Mouse (Mus musculus) CH12.LX (cell line): ENCODE measurements around the gene Trh. TPM values are rescaled to one million over a fixed set of nuclear protein-coding genes. Genes with fewer than 3 reads are reported as not detected.

Source experiments
- DNase-seq: peaks from one replicate; pipeline ENCODE4 v3.0.0-alpha.2; 2013; ENCODE audit errors: extremely low read depth
- H3K27ac ChIP-seq: 2 replicates; pipeline ENCODE4 v1.5.1; 2012; ENCODE audit warnings: low read depth, mild to moderate bottlenecking, control low read depth, moderate library complexity; ENCODE audit not compliant: insufficient read depth
- H3K27me3 ChIP-seq: replicated peaks from 2 replicates; pipeline ENCODE3; 2012; ENCODE audit warnings: inconsistent platforms
- H3K36me3 ChIP-seq, 2 experiments: replicated peaks in 1 of 2; 2 replicates each; pipeline versions ENCODE3 to v1.6.1; 2012; ENCODE audit warnings: inconsistent platforms in 1 of 2, low read length in 1 of 2, mild to moderate bottlenecking in 1 of 2, mixed read lengths in 1 of 2, moderate library complexity in 1 of 2; ENCODE audit not compliant: control insufficient read depth in 1 of 2, insufficient read depth in 1 of 2
- H3K4me1 ChIP-seq, 2 experiments: 2 replicates each; pipeline ENCODE4 v1.6.1; 2012; ENCODE audit warnings: inconsistent platforms in 1 of 2, moderate library complexity in 1 of 2; ENCODE audit not compliant: insufficient read depth in 2 of 2, control insufficient read depth in 1 of 2
- H3K4me2 ChIP-seq: 2 replicates; pipeline ENCODE4 v1.6.1; 2012; ENCODE audit warnings: low read depth, mild to moderate bottlenecking, control low read depth; ENCODE audit not compliant: poor library complexity, insufficient read depth, severe bottlenecking
- H3K4me3 ChIP-seq, 3 experiments: fragments of 150-350 bp in 1 of 3; sonication (generic) in 1 of 3; replicated peaks in 1 of 3; 2 replicates each; pipeline versions ENCODE3 to v1.5.1; 2011 to 2012; ENCODE audit warnings: low read depth in 2 of 3, low read length in 2 of 3, mild to moderate bottlenecking in 2 of 3, moderate library complexity in 2 of 3, control low read depth in 1 of 3, improper control_type of control experiment in 1 of 3, inconsistent platforms in 1 of 3, mixed read lengths in 1 of 3; ENCODE audit not compliant: poor library complexity in 1 of 3
- H3K79me2 ChIP-seq: replicated peaks from 2 replicates; pipeline ENCODE4 v1.6.1; 2012; ENCODE audit warnings: mild to moderate bottlenecking, moderate library complexity; ENCODE audit not compliant: control insufficient read depth, poor library complexity, insufficient read depth, severe bottlenecking; ENCODE audit errors: extremely low read depth
- H3K9ac ChIP-seq: 2 replicates; pipeline ENCODE4 v1.6.1; 2012; ENCODE audit warnings: low read depth, mild to moderate bottlenecking, control low read depth, moderate library complexity; ENCODE audit not compliant: insufficient read depth
- H3K9me3 ChIP-seq: replicated peaks from 2 replicates; pipeline ENCODE3; 2012; ENCODE audit warnings: low read length, inconsistent platforms, mixed read lengths
- CHD2 ChIP-seq: IDR thresholded peaks from 2 replicates; pipeline ENCODE4 v1.6.1; 2011; ENCODE audit warnings: low read length, improper control_type of control experiment
- EP300 ChIP-seq: IDR thresholded peaks from 2 replicates; pipeline ENCODE4 v1.6.1; 2011; ENCODE audit warnings: low read length, improper control_type of control experiment
- ETS1 ChIP-seq: conservative IDR thresholded peaks from 2 replicates; pipeline ENCODE4 v1.6.1; 2012; ENCODE audit warnings: low read depth, mild to moderate bottlenecking, inconsistent platforms, low read length, improper control_type of control experiment, moderate library complexity
- HCFC1 ChIP-seq: IDR thresholded peaks from 2 replicates; pipeline ENCODE4 v1.6.1; 2012; ENCODE audit warnings: low read depth, mild to moderate bottlenecking, inconsistent platforms, low read length, improper control_type of control experiment
- JUND ChIP-seq: conservative IDR thresholded peaks from 2 replicates; pipeline ENCODE4 v1.6.1; 2011; ENCODE audit warnings: low read depth, low read length, improper control_type of control experiment
- KAT2A ChIP-seq: IDR thresholded peaks from 2 replicates; pipeline ENCODE4 v1.6.1; 2012; ENCODE audit warnings: low read length, improper control_type of control experiment, inconsistent platforms; ENCODE audit not compliant: insufficient replicate concordance
- MAX ChIP-seq: IDR thresholded peaks from 2 replicates; pipeline ENCODE4 v1.6.1; 2011; ENCODE audit warnings: low read length, improper control_type of control experiment
- MEF2A ChIP-seq: IDR thresholded peaks from 2 replicates; pipeline ENCODE4 v1.6.1; 2014; ENCODE audit warnings: low read depth, mild to moderate bottlenecking, inconsistent platforms, low read length, improper control_type of control experiment, borderline replicate concordance
- NRF1 ChIP-seq: IDR thresholded peaks from 2 replicates; pipeline ENCODE4 v1.6.1; 2014; ENCODE audit warnings: low read depth, mild to moderate bottlenecking, inconsistent platforms, low read length, improper control_type of control experiment, moderate library complexity
- RCOR1 ChIP-seq: conservative IDR thresholded peaks from 2 replicates; pipeline ENCODE4 v1.6.1; 2012; ENCODE audit warnings: low read depth, mild to moderate bottlenecking, inconsistent platforms, low read length, improper control_type of control experiment
- TCF12 ChIP-seq: IDR thresholded peaks from 2 replicates; pipeline ENCODE4 v1.6.1; 2014; ENCODE audit warnings: low read depth, mild to moderate bottlenecking, inconsistent platforms, low read length, improper control_type of control experiment
- USF1 ChIP-seq: IDR thresholded peaks from 2 replicates; pipeline ENCODE4 v1.6.1; 2014; ENCODE audit warnings: low read depth, mild to moderate bottlenecking, inconsistent platforms, low read length, improper control_type of control experiment
- USF2 ChIP-seq: conservative IDR thresholded peaks from 2 replicates; pipeline ENCODE4 v1.6.1; 2011; ENCODE audit warnings: low read depth, low read length, improper control_type of control experiment
- ZKSCAN1 ChIP-seq: IDR thresholded peaks from 2 replicates; pipeline ENCODE4 v1.6.1; 2012; ENCODE audit warnings: low read depth, inconsistent platforms, low read length, improper control_type of control experiment, borderline replicate concordance
- ZMIZ1 ChIP-seq: IDR thresholded peaks from 2 replicates; pipeline ENCODE4 v1.6.1; 2012; ENCODE audit warnings: low read depth, mild to moderate bottlenecking, inconsistent platforms, low read length, improper control_type of control experiment
- ZNF384 ChIP-seq: IDR thresholded peaks from 2 replicates; pipeline ENCODE4 v1.6.1; 2012; ENCODE audit warnings: low read depth, low read length, improper control_type of control experiment, inconsistent platforms
- dilution Hi-C: fragments of 300-500 bp; cut with MboI; formaldehyde crosslinking; loops from 2 replicates; pipeline ENCODE4 v1.14.3; 2020; ENCODE audit warnings: low sequenced_read_pairs; ENCODE audit not compliant: extremely low pct_unique_long_range_greater_than_20kb, extremely low pct_ligation_motif_present
- in situ Hi-C: fragments of 300-500 bp; cut with MboI; formaldehyde crosslinking; loops from 3 replicates; pipeline ENCODE4 v1.14.3; 2019; ENCODE audit warnings: low sequenced_read_pairs, low pct_ligation_motif_present, low pct_unique_long_range_greater_than_20kb, mixed read lengths
- polyA plus RNA-seq: library from polyadenylated mRNA; unstranded; fragments of >175 nt; gene quantifications from 2 replicates; pipeline ENCODE4 v1.2.1, GENCODE M21; 2012; ENCODE audit warnings: low read depth; ENCODE audit not compliant: insufficient read length
- total RNA-seq, 2 experiments: library from RNA; depleted of rRNA; stranded (reverse); fragments of 300-350 nt in 1 of 2; fragments of >200 nt in 1 of 2; gene quantifications; 2 replicates each; pipeline ENCODE4 v1.2.3; 2012 to 2014

The Trh gene
- total and polyA plus RNA-seq, 3 experiments, result not detected

DNA sequence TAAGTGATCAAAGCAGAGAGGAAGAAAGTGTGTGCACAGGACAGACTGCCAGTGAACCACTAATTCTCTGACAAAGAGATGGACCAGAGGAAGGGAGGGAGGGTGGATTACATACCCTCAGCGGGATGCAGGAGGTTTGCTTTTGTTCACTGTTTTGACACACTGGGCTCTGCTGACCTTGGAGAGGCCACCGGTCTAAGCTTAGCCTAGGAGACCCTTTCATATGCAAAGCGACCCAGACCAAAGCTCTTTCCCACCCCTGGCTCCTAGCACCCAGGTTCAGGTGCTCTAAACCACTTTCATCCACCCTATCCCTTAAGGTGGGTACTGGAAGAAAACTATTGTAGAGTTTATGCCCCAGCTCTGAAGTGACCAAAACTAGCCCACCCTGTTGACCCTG lies 1.9 kb upstream of the Trh start:
- Histone ChIP-seq H3K79me2 (no peaks in the 10 kb centered on the region), H3K4me3 (no peak overlapping the region), H3K4me1 (0 out of 4 replicates have a peak, but pooled peaks cover 0 to 4% of the 10 kb centered on the region in 2 experiments), H3K9me3 (no peaks in the 10 kb centered on the region), H3K9ac (no peak overlapping the region), H3K27ac (no peak overlapping the region), H3K36me3 (no peaks in the 10 kb centered on the region), H3K4me2 (no peak overlapping the region), H3K27me3 (peaks cover 73% of the 10 kb centered on the region)
- dilution Hi-C loops, result no loop called here
- DNase-seq, result no peak
- TF ChIP-seq CHD2 (no peak), USF1 (no peak), HCFC1 (no peak), MAX (no peak), RCOR1 (no peak), NRF1 (no peak), ZKSCAN1 (no peak), ETS1 (no peak), EP300 (no peak), TCF12 (no peak), ZMIZ1 (no peak), MEF2A (no peak)
- in situ Hi-C loops, result no loop called here

- in situ Hi-C loops (no loop called here), dilution Hi-C loops (no loop called here)
- DNase-seq, result peak; percentile 51
- no peak overlapping the region for H3K27ac ChIP-seq
- TF ChIP-seq USF1 (peak; percentile 91), JUND (no peak), KAT2A (0 out of 2 replicates have a peak, but pooled peaks have one; percentile 68), ZNF384 (peak; percentile 79), ZMIZ1 (no peak), HCFC1 (peak; percentile 92), USF2 (peak; percentile 90), MAX (peak; percentile 72)
- no peaks in the 10 kb centered on the region for H3K9me3 ChIP-seq
- H3K4me2 ChIP-seq, result no peak overlapping the region
- no peaks in the 10 kb centered on the region for H3K79me2 ChIP-seq
- no peak overlapping the region for H3K9ac ChIP-seq
- H3K36me3 ChIP-seq, result no peaks in the 10 kb centered on the region
- H3K4me1 ChIP-seq, result no peaks in the 10 kb centered on the region
- peaks cover 53% of the 10 kb centered on the region for H3K27me3 ChIP-seq
- no peak overlapping the region for H3K4me3 ChIP-seq
These were observed 3.1 kb downstream of the Trh start for GRCm38 (mm10) chr6:92241178-92241906.
